Mouse (Mus musculus): ENCODE measurements around the gene Slc25a33. TPM values are rescaled to one million over a fixed set of nuclear protein-coding genes. Genes with fewer than 3 reads are reported as not detected.
A peak's percentile ranks its signal among the peaks of the same experiment; 100 is the strongest.
"Not testable (repeated sequence)": the region's sequence is repeated elsewhere in the genome, so short reads cannot be mapped to it uniquely, and the experiment has no call there.

Slc25a33 gene
- 10.7 and 11.3 TPM in 2 replicates for polyA plus RNA-seq (2015; fragmentation: Nextera tagmentation; extraction: Ambion mirVana)

GRCm38 (mm10) chr4:149774094-149774470 is at the start of gene Slc25a33:
Gene Slc25a33, minus strand, starts transcription at chr4:149774277.
- Histone ChIP-seq H3K36me3 (ENCODE audit: control insufficient read depth, insufficient read depth) (no peaks in the 10 kb centered on the region), H3K4me2 (ENCODE audit: low read depth, low read length) (peak within 1 kb of the TSS; percentile 94), H3K9ac (ENCODE audit: low read depth, low read length) (peak within 1 kb of the TSS; percentile 73), H3K4me1 (ENCODE audit: control insufficient read depth, low read depth, low read length) (peaks cover 17% of the 10 kb centered on the region), H3K4me3 (ENCODE audit: low read depth, low read length) (peak within 1 kb of the TSS; percentile 69), H3K27ac (ENCODE audit: low read length) (peak within 1 kb of the TSS; percentile 48), H3K27me3 (ENCODE audit: control insufficient read depth, insufficient read depth, low read depth, low read length) (peaks cover 3% of the 10 kb centered on the region), H3K9me3 (replicated peaks; ENCODE audit: control insufficient read depth, low read length) (no peaks in the 10 kb centered on the region)
- WGBS (ENCODE audit: insufficient replicate concordance): under 1% methylated on average over 51 of the region's 51 CpGs
- ATAC-seq (ENCODE audit: low read depth): peak; percentile 97

GRCm38 (mm10) chr4:149822586-149823196 is 48.6 kb upstream of the Slc25a33 start:
- Histone ChIP-seq H3K4me2 (ENCODE audit: low read depth, low read length) (no peak overlapping the region), H3K4me1 (ENCODE audit: control insufficient read depth, low read depth, low read length) (no peaks in the 10 kb centered on the region), H3K4me3 (ENCODE audit: low read depth, low read length) (no peak overlapping the region), H3K27ac (ENCODE audit: low read length) (no peak overlapping the region), H3K9ac (ENCODE audit: low read depth, low read length) (no peak overlapping the region), H3K27me3 (ENCODE audit: control insufficient read depth, insufficient read depth, low read depth, low read length) (no peaks in the 10 kb centered on the region), H3K9me3 (replicated peaks; ENCODE audit: control insufficient read depth, low read length) (no peaks in the 10 kb centered on the region), H3K36me3 (ENCODE audit: control insufficient read depth, insufficient read depth) (no peaks in the 10 kb centered on the region)
- no peak for ATAC-seq (ENCODE audit: low read depth)
- 57% methylated on average over 7 of the region's 7 CpGs for WGBS (ENCODE audit: insufficient replicate concordance)

GRCm38 (mm10) chr4:149822126-149822525 is 48.0 kb upstream of the Slc25a33 start:
- no peaks in the 10 kb centered on the region for H3K4me1 ChIP-seq (ENCODE audit: control insufficient read depth, low read depth, low read length)
- H3K9me3 ChIP-seq (replicated peaks; ENCODE audit: control insufficient read depth, low read length): no peaks in the 10 kb centered on the region
- no peak overlapping the region for H3K27ac ChIP-seq (ENCODE audit: low read length)
- H3K36me3 ChIP-seq (ENCODE audit: control insufficient read depth, insufficient read depth): no peaks in the 10 kb centered on the region
- H3K4me2 ChIP-seq (ENCODE audit: low read depth, low read length): no peak overlapping the region
- WGBS (ENCODE audit: insufficient replicate concordance): 54% methylated on average over 9 of the region's 9 CpGs
- no peak overlapping the region for H3K9ac ChIP-seq (ENCODE audit: low read depth, low read length)
- no peaks in the 10 kb centered on the region for H3K27me3 ChIP-seq (ENCODE audit: control insufficient read depth, insufficient read depth, low read depth, low read length)
- no peak for ATAC-seq (ENCODE audit: low read depth)
- no peak overlapping the region for H3K4me3 ChIP-seq (ENCODE audit: low read depth, low read length)

GRCm38 (mm10) chr4:149820569-149820968 is 46.5 kb upstream of the Slc25a33 start:
- Histone ChIP-seq H3K27me3 (ENCODE audit: control insufficient read depth, insufficient read depth, low read depth, low read length) (no peaks in the 10 kb centered on the region), H3K9me3 (replicated peaks; ENCODE audit: control insufficient read depth, low read length) (no peaks in the 10 kb centered on the region), H3K36me3 (ENCODE audit: control insufficient read depth, insufficient read depth) (no peaks in the 10 kb centered on the region), H3K9ac (ENCODE audit: low read depth, low read length) (no peak overlapping the region), H3K27ac (ENCODE audit: low read length) (no peak overlapping the region), H3K4me1 (ENCODE audit: control insufficient read depth, low read depth, low read length) (no peaks in the 10 kb centered on the region), H3K4me2 (ENCODE audit: low read depth, low read length) (no peak overlapping the region), H3K4me3 (ENCODE audit: low read depth, low read length) (no peak overlapping the region)
- WGBS (ENCODE audit: insufficient replicate concordance): 24% methylated on average over 6 of the region's 6 CpGs
- ATAC-seq (ENCODE audit: low read depth): 0 out of 2 replicates have a peak, but pooled peaks have one; percentile 35

- ATAC-seq (ENCODE audit: low read depth): no peak
- no peak overlapping the region for H3K27ac ChIP-seq (ENCODE audit: low read length)
Measured at GRCm38 (mm10) chr4:149819195-149819594, 45.1 kb upstream of the Slc25a33 start.

GRCm38 (mm10) chr4:149816598-149816997 is 42.5 kb upstream of the Slc25a33 start:
- H3K27me3 ChIP-seq (ENCODE audit: control insufficient read depth, insufficient read depth, low read depth, low read length): no peaks in the 10 kb centered on the region
- H3K27ac ChIP-seq (ENCODE audit: low read length): no peak overlapping the region
- H3K9ac ChIP-seq (ENCODE audit: low read depth, low read length): no peak overlapping the region
- no peak overlapping the region for H3K4me3 ChIP-seq (ENCODE audit: low read depth, low read length)
- WGBS (ENCODE audit: insufficient replicate concordance): 61% methylated on average over 9 of the region's 9 CpGs
- H3K36me3 ChIP-seq (ENCODE audit: control insufficient read depth, insufficient read depth): no peaks in the 10 kb centered on the region
- no peaks in the 10 kb centered on the region for H3K9me3 ChIP-seq (replicated peaks; ENCODE audit: control insufficient read depth, low read length)
- no peak overlapping the region for H3K4me2 ChIP-seq (ENCODE audit: low read depth, low read length)
- no peaks in the 10 kb centered on the region for H3K4me1 ChIP-seq (ENCODE audit: control insufficient read depth, low read depth, low read length)
- ATAC-seq (ENCODE audit: low read depth): no peak

More at GRCm38 (mm10) chr4:149819195-149819594, 45.1 kb upstream of the Slc25a33 start:
- Histone ChIP-seq H3K9ac (ENCODE audit: low read depth, low read length) (no peak overlapping the region), H3K27me3 (ENCODE audit: control insufficient read depth, insufficient read depth, low read depth, low read length) (no peaks in the 10 kb centered on the region), H3K4me3 (ENCODE audit: low read depth, low read length) (no peak overlapping the region), H3K4me1 (ENCODE audit: control insufficient read depth, low read depth, low read length) (no peaks in the 10 kb centered on the region), H3K36me3 (ENCODE audit: control insufficient read depth, insufficient read depth) (no peaks in the 10 kb centered on the region), H3K4me2 (ENCODE audit: low read depth, low read length) (no peak overlapping the region), H3K9me3 (replicated peaks; ENCODE audit: control insufficient read depth, low read length) (no peaks in the 10 kb centered on the region)
- WGBS (ENCODE audit: insufficient replicate concordance): 72% methylated on average over 3 of the region's 3 CpGs

- H3K4me2 ChIP-seq (ENCODE audit: low read depth, low read length): no peak overlapping the region
- 77% methylated on average over 14 of the region's 14 CpGs for WGBS (ENCODE audit: insufficient replicate concordance)
- H3K4me3 ChIP-seq (ENCODE audit: low read depth, low read length): no peak overlapping the region
- no peak overlapping the region for H3K27ac ChIP-seq (ENCODE audit: low read length)
- no peaks in the 10 kb centered on the region for H3K4me1 ChIP-seq (ENCODE audit: control insufficient read depth, low read depth, low read length)
- H3K9ac ChIP-seq (ENCODE audit: low read depth, low read length): no peak overlapping the region
- no peak for ATAC-seq (ENCODE audit: low read depth)
- no peaks in the 10 kb centered on the region for H3K36me3 ChIP-seq (ENCODE audit: control insufficient read depth, insufficient read depth)
- no peaks in the 10 kb centered on the region for H3K9me3 ChIP-seq (replicated peaks; ENCODE audit: control insufficient read depth, low read length)
- no peaks in the 10 kb centered on the region for H3K27me3 ChIP-seq (ENCODE audit: control insufficient read depth, insufficient read depth, low read depth, low read length)
Measured at GRCm38 (mm10) chr4:149815586-149815985, 41.5 kb upstream of the Slc25a33 start.

GRCm38 (mm10) chr4:149813409-149814184 is 39.5 kb upstream of the Slc25a33 start:
- ATAC-seq (ENCODE audit: low read depth): no peak
- no peaks in the 10 kb centered on the region for H3K36me3 ChIP-seq (ENCODE audit: control insufficient read depth, insufficient read depth)
- no peak overlapping the region for H3K9ac ChIP-seq (ENCODE audit: low read depth, low read length)

GRCm38 (mm10) chr4:149810372-149810771 is 36.3 kb upstream of the Slc25a33 start:
- not testable (repeated sequence) for ATAC-seq (ENCODE audit: low read depth); H3K4me3 ChIP-seq (ENCODE audit: low read depth, low read length); H3K9me3 ChIP-seq (replicated peaks; ENCODE audit: control insufficient read depth, low read length); H3K4me1 ChIP-seq (ENCODE audit: control insufficient read depth, low read depth, low read length); H3K36me3 ChIP-seq (ENCODE audit: control insufficient read depth, insufficient read depth); H3K4me2 ChIP-seq (ENCODE audit: low read depth, low read length); H3K9ac ChIP-seq (ENCODE audit: low read depth, low read length); H3K27ac ChIP-seq (ENCODE audit: low read length)
- peaks cover 10% of the 10 kb centered on the region for H3K27me3 ChIP-seq (ENCODE audit: control insufficient read depth, insufficient read depth, low read depth, low read length)

More at GRCm38 (mm10) chr4:149813409-149814184, 39.5 kb upstream of the Slc25a33 start:
- H3K9me3 ChIP-seq (replicated peaks; ENCODE audit: control insufficient read depth, low read length): no peaks in the 10 kb centered on the region
- no peak overlapping the region for H3K4me2 ChIP-seq (ENCODE audit: low read depth, low read length)
- H3K27ac ChIP-seq (ENCODE audit: low read length): no peak overlapping the region
- H3K27me3 ChIP-seq (ENCODE audit: control insufficient read depth, insufficient read depth, low read depth, low read length): peaks cover 4% of the 10 kb centered on the region
- WGBS (ENCODE audit: insufficient replicate concordance): 44% methylated on average over 14 of the region's 14 CpGs
- H3K4me3 ChIP-seq (ENCODE audit: low read depth, low read length): no peak overlapping the region
- H3K4me1 ChIP-seq (ENCODE audit: control insufficient read depth, low read depth, low read length): no peaks in the 10 kb centered on the region

All from liver, embryonic 16.5 days (tissue).